Mouse (Mus musculus) hindbrain, postnatal 0 days (tissue): ENCODE results near the gene Upk2. TPM values are rescaled to one million over a fixed set of nuclear protein-coding genes. Genes with fewer than 3 reads are reported as not detected.

Source experiments
- ATAC-seq: fragments of 200-750 bp; cut with Nextera tagmentation; 2 replicates; pipeline ENCODE4 v1.8.0; 2017; ENCODE audit warnings: mild to moderate bottlenecking, moderate TSS enrichment, moderate library complexity
- DNase-seq: peaks from one replicate; pipeline ENCODE4 v3.0.0-alpha.2; 2015; ENCODE audit warnings: low spot score
- H3K27ac ChIP-seq: fragments of 300-500 bp; sonication (generic); 2 replicates; pipeline ENCODE4 v1.5.1; 2014; ENCODE audit warnings: mild to moderate bottlenecking
- H3K27me3 ChIP-seq: fragments of 300-500 bp; sonication (generic); 2 replicates; pipeline ENCODE4 v1.6.1; 2014; ENCODE audit warnings: low read length, mixed read lengths; ENCODE audit not compliant: insufficient read depth
- H3K36me3 ChIP-seq: fragments of 300-500 bp; sonication (generic); 2 replicates; pipeline ENCODE4 v1.6.1; 2014; ENCODE audit warnings: low read length, mixed read lengths; ENCODE audit not compliant: insufficient read depth
- H3K4me1 ChIP-seq: fragments of 300-500 bp; sonication (generic); 2 replicates; pipeline ENCODE4 v1.6.1; 2014; ENCODE audit warnings: antibody characterized with exemption, low read length, mixed read lengths; ENCODE audit not compliant: insufficient read depth
- H3K4me2 ChIP-seq: fragments of 300-500 bp; sonication (generic); 2 replicates; pipeline ENCODE4 v1.6.1; 2014; ENCODE audit warnings: low read depth, mild to moderate bottlenecking, low read length, moderate library complexity, mixed read lengths
- H3K4me3 ChIP-seq: fragments of 300-500 bp; sonication (generic); 2 replicates; pipeline ENCODE4 v1.5.1; 2014; ENCODE audit warnings: low read length
- H3K9ac ChIP-seq: fragments of 300-500 bp; sonication (generic); replicated peaks from 2 replicates; pipeline ENCODE4 v1.6.1; 2014; ENCODE audit warnings: mild to moderate bottlenecking, low read length, moderate library complexity, mixed read lengths
- H3K9me3 ChIP-seq: fragments of 300-500 bp; sonication (generic); 2 replicates; pipeline ENCODE4 v1.6.1; 2016; ENCODE audit warnings: low read length, mixed read lengths
- CTCF ChIP-seq: IDR thresholded peaks from 2 replicates; pipeline ENCODE4 v1.5.1; 2016; ENCODE audit warnings: antibody characterized with exemption, control low read depth, low read depth
- WGBS: fragments of 180-500 bp; shearing (Covaris S2); extraction: QIAGEN DNeasy Blood & Tissue Kit; methylation state at CpG from one replicate; pipeline ENCODE4 v1.1.7; 2014; 5-methylcytosine and 5-hydroxymethylcytosine counted together
- polyA plus RNA-seq: library from polyadenylated mRNA; unstranded; fragments of >200 nt; fragmentation: Nextera tagmentation; extraction: Ambion mirVana; gene quantifications from 2 replicates; pipeline ENCODE4 v1.2.1, GENCODE M21; 2015
- total RNA-seq: library from RNA; depleted of rRNA; stranded (reverse); fragments of >200 nt; gene quantifications from 2 replicates; pipeline ENCODE4 v1.2.3, GENCODE M21; 2014

Gene Upk2
- total and polyA plus RNA-seq, 2 experiments from 2014 or later: not detected

DNA sequence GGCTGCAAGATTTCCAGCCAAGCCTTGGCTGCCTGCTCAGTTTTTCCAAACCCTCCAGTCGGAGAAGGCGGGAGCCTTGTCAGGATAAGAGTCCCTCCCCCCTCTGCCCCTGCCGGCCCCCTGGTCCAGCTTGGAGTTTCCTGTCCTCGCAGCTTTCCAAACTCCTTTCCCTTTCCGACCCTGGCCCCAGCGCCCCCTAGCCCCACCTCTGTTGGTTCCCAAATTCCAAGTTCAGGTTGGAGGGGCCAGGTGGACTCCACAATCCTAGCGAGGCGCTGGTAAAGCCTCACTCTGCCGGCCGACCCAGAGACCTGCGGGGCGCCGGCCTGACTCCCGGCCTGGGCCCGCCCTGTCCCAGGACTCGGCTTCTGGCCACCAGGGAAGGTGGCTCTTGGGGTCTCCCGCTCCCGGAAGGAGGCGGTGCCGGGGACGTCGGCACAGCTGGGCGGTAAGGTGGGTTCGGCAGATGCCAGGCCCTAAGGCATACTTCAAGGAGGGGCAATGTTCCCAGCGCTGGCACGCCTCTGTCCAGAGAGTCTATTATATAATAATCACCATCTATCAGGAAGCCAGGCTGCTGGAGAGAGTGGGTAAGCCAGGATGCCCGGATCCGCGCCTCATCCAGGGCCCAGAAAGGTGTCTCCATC is 24.3 kb upstream of the Upk2 start:
- H3K27me3 ChIP-seq: no peaks in the 10 kb centered on the region
- peak overlapping the region; percentile 95 for H3K27ac ChIP-seq
- peak; percentile 93 for DNase-seq
- H3K4me3 ChIP-seq: peak overlapping the region; percentile 79
- ATAC-seq: peak; percentile 80
- peaks cover 9% of the 10 kb centered on the region; the same call in 1 of the 2 replicates for H3K4me1 ChIP-seq
- no peaks in the 10 kb centered on the region for H3K9me3 ChIP-seq
- peak overlapping the region; percentile 78 for H3K4me2 ChIP-seq
- peak; percentile 45 for TF ChIP-seq CTCF
- H3K36me3 ChIP-seq: no peaks in the 10 kb centered on the region
- H3K9ac ChIP-seq: peak overlapping the region; percentile 74
- WGBS: under 1% methylated on average over 29 of the region's 29 CpGs

GRCm38 (mm10) chr9:44478229-44478921 is 23.6 kb upstream of the Upk2 start:
- Histone ChIP-seq H3K36me3 (no peaks in the 10 kb centered on the region), H3K4me2 (peak overlapping the region; percentile 78), H3K9ac (peak overlapping the region; percentile 74), H3K9me3 (no peaks in the 10 kb centered on the region), H3K27ac (peak overlapping the region; percentile 95), H3K27me3 (no peaks in the 10 kb centered on the region), H3K4me1 (0 out of 2 replicates have a peak, but pooled peaks cover 7% of the 10 kb centered on the region), H3K4me3 (peak overlapping the region; percentile 79)
- WGBS: under 1% methylated on average over 21 of the region's 27 CpGs
- TF ChIP-seq CTCF: no peak
- ATAC-seq (peak; percentile 76), DNase-seq (peak; percentile 94)

DNA sequence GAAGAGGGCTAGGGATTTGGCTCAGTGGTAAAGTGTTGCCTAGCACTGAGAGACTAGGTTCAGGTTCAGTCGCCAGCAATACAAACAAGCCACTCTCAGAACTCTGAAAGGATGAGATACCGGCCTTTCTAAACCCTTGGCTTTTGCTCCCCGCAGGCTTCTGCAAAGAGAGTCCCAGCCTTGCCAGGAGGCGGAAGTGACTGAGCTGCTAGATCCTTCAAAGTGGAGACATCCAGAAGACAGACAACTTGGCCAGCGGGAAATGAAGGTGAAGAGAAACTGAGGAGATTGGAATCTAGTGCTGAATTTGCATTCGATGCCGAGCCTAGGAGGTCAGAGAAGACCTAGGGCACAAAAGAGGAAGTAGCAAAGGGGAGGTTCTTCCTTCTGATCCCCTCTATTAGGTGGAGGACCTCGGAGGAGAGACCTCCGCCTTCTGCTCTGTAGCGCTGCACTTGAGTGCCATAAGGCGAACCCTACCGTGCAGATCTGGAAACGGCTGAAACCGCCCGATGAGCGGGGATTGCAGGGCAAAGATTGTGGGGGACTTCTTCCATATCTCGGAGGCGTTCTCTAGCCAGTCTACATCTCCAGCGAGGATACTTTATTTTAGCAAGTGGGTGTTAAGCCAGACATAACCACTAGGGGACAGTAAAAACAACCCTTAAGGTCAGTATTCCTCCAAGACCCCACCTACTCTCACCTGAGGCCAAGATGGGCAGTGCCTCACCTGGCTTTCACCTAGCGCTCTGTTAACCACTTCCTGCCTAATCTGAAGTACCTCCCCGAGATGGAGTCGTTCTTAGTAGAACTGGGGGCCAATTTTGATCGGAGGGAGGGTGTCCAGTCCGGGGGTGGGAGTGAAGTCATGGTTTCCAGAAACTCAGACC is 22.8 kb upstream of the Upk2 start:
- Histone ChIP-seq H3K9me3 (no peaks in the 10 kb centered on the region), H3K4me2 (peak overlapping the region; percentile 78), H3K4me3 (peak overlapping the region; percentile 79), H3K36me3 (no peaks in the 10 kb centered on the region), H3K27me3 (no peaks in the 10 kb centered on the region), H3K27ac (peak overlapping the region; percentile 95), H3K4me1 (0 out of 2 replicates have a peak, but pooled peaks cover 7% of the 10 kb centered on the region), H3K9ac (peak overlapping the region; percentile 74)
- TF ChIP-seq CTCF: peak; percentile 93
- ATAC-seq: no peak
- 7% methylated on average over 24 of the region's 24 CpGs for WGBS
- peak; percentile 89 for DNase-seq

GRCm38 (mm10) chr9:44475936-44476335 is 21.2 kb upstream of the Upk2 start:
- Histone ChIP-seq H3K4me3 (no peak overlapping the region), H3K4me1 (0 out of 2 replicates have a peak, but pooled peaks cover 7% of the 10 kb centered on the region), H3K9me3 (no peaks in the 10 kb centered on the region), H3K27ac (no peak overlapping the region), H3K9ac (no peak overlapping the region), H3K27me3 (no peaks in the 10 kb centered on the region), H3K4me2 (no peak overlapping the region), H3K36me3 (no peaks in the 10 kb centered on the region)
- peak; percentile 45 for TF ChIP-seq CTCF
- no peak for DNase-seq
- 97% methylated on average over 3 of the region's 3 CpGs for WGBS
- no peak for ATAC-seq

GRCm38 (mm10) chr9:44474327-44474726 is 19.6 kb upstream of the Upk2 start:
- whole genome bisulfite sequencing: 15% methylated on average over 1 of the region's 1 CpGs
- H3K9me3 ChIP-seq: no peaks in the 10 kb centered on the region
- no peaks in the 10 kb centered on the region for H3K36me3 ChIP-seq
- TF ChIP-seq CTCF: no peak
- H3K4me1 ChIP-seq: peaks cover 8% of the 10 kb centered on the region; the same call in 1 of the 2 replicates
- no peak for DNase-seq
- H3K4me3 ChIP-seq: no peak overlapping the region
- H3K27me3 ChIP-seq: no peaks in the 10 kb centered on the region
- H3K27ac ChIP-seq: no peak overlapping the region
- H3K4me2 ChIP-seq: no peak overlapping the region
- H3K9ac ChIP-seq: no peak overlapping the region
- no peak for ATAC-seq

- no peak for DNase-seq
- peaks cover 15% of the 10 kb centered on the region; the same call in 1 of the 2 replicates for H3K4me1 ChIP-seq
- H3K27ac ChIP-seq: no peak overlapping the region
- 62% methylated on average over 3 of the region's 3 CpGs for WGBS
- H3K27me3 ChIP-seq: no peaks in the 10 kb centered on the region
- no peak overlapping the region for H3K9ac ChIP-seq
- no peak overlapping the region for H3K4me3 ChIP-seq
- H3K4me2 ChIP-seq: no peak overlapping the region
- no peaks in the 10 kb centered on the region for H3K9me3 ChIP-seq
- TF ChIP-seq CTCF: peak; percentile 42
- H3K36me3 ChIP-seq: no peaks in the 10 kb centered on the region
- ATAC-seq: no peak
These were observed 18.4 kb upstream of the Upk2 start for GRCm38 (mm10) chr9:44473184-44473583.
